Mouse (Mus musculus) neural tube, embryonic 15.5 days (tissue): ENCODE data around the gene Phka1. TPM values are rescaled to one million over a fixed set of nuclear protein-coding genes. Genes with fewer than 3 reads are reported as not detected.
"Not testable (repeated sequence)": the region's sequence is repeated elsewhere in the genome, so short reads cannot be mapped to it uniquely, and the experiment has no call there.

Source experiments
- ATAC-seq: fragments of 200-750 bp; cut with Nextera tagmentation; 2 replicates; pipeline ENCODE4 v1.8.0; 2017; ENCODE audit warnings: mild to moderate bottlenecking, moderate TSS enrichment, moderate library complexity; ENCODE audit not compliant: low FRiP score
- H3K27ac ChIP-seq: fragments of 300-500 bp; sonication (generic); replicated peaks from 2 replicates; pipeline ENCODE4 v1.5.1; 2015; ENCODE audit warnings: mild to moderate bottlenecking, inconsistent platforms
- H3K27me3 ChIP-seq: fragments of 300-500 bp; sonication (generic); replicated peaks from 2 replicates; pipeline ENCODE4 v1.6.1; 2015; ENCODE audit warnings: inconsistent platforms
- H3K36me3 ChIP-seq: fragments of 300-500 bp; sonication (generic); 2 replicates; pipeline ENCODE4 v1.6.1; 2015; ENCODE audit warnings: inconsistent platforms
- H3K4me1 ChIP-seq: fragments of 300-500 bp; sonication (generic); 2 replicates; pipeline ENCODE4 v1.6.1; 2015; ENCODE audit warnings: inconsistent platforms
- H3K4me2 ChIP-seq: fragments of 300-500 bp; sonication (generic); 2 replicates; pipeline ENCODE4 v1.6.1; 2015; ENCODE audit warnings: inconsistent platforms, mild to moderate bottlenecking, moderate library complexity
- H3K4me3 ChIP-seq: fragments of 300-500 bp; sonication (generic); replicated peaks from 2 replicates; pipeline ENCODE4 v1.5.1; 2015; ENCODE audit warnings: mild to moderate bottlenecking, inconsistent platforms
- H3K9ac ChIP-seq: fragments of 300-500 bp; sonication (generic); replicated peaks from 2 replicates; pipeline ENCODE4 v1.6.1; 2015; ENCODE audit warnings: mild to moderate bottlenecking, inconsistent platforms
- H3K9me3 ChIP-seq: fragments of 300-500 bp; sonication (generic); replicated peaks from 2 replicates; pipeline ENCODE4 v1.6.1; 2016; ENCODE audit warnings: inconsistent platforms
- WGBS: fragments of 180-500 bp; shearing (Covaris S2); methylation state at CpG from one replicate; pipeline ENCODE4 v1.1.7; 2015; ENCODE audit warnings: mixed read lengths; 5-methylcytosine and 5-hydroxymethylcytosine counted together
- polyA plus RNA-seq: library from polyadenylated mRNA; unstranded; fragments of >200 nt; fragmentation: Nextera tagmentation; extraction: Ambion mirVana; gene quantifications from 2 replicates; pipeline ENCODE4 v1.2.1, GENCODE M21; 2015

Gene Phka1
- polyA plus RNA-seq: 9.1 and 9.7 TPM in 2 replicates

DNA sequence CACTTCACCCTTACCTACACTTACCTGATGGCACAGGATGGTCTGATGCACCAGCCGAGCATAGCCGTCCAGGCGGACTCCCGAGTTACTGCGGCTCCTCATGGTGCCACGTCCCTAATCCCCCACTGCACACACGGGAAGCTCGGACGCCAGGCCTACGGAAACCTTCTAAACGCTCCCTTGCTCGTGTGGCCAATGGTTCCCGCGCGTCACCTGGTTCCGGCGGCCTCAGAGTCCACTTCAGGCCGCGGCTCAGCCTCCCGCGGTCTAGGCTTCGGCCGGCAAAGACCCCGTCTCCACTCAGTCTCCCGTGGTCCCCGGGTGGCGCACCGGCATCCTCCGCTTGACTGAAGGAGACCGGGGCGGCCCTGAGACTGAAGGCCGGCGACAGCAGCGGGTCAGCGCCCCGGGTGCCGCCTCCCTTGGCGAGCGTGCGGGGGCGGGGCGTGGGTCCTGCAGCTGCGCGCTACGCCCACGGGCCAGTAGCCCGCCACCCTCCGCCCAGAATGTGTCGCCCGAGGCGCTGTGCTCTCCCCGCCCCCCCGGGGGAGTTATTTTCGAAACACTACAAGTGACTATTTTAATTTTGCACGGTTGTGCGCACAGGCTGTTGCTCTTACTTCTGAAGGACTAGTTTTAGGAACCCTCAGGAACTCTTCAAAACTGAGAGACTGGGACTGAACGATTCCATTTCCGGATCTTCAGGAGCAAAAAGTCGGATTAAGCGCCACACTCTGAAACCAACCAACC, at the start of gene Phka1:
Gene Phka1 (minus strand): TSS at position 424 of the 750 bp plus-strand sequence.
- H3K27me3 ChIP-seq: peaks cover 19% of the 10 kb centered on the region; the same call in 1 of the 2 replicates
- peak within 1 kb of the TSS; percentile 59 for H3K4me2 ChIP-seq
- no peak within 1 kb of the TSS for H3K27ac ChIP-seq
- H3K4me1 ChIP-seq: peaks cover 7% of the 10 kb centered on the region; the same call in 1 of the 2 replicates
- H3K36me3 ChIP-seq: no peaks in the 10 kb centered on the region
- H3K4me3 ChIP-seq: peak within 1 kb of the TSS; percentile 56
- peak within 1 kb of the TSS; percentile 51 for H3K9ac ChIP-seq
- peak; percentile 90 for ATAC-seq
- 25% methylated on average over 50 of the region's 60 CpGs for whole genome bisulfite sequencing
- H3K9me3 ChIP-seq: no peaks in the 10 kb centered on the region

DNA sequence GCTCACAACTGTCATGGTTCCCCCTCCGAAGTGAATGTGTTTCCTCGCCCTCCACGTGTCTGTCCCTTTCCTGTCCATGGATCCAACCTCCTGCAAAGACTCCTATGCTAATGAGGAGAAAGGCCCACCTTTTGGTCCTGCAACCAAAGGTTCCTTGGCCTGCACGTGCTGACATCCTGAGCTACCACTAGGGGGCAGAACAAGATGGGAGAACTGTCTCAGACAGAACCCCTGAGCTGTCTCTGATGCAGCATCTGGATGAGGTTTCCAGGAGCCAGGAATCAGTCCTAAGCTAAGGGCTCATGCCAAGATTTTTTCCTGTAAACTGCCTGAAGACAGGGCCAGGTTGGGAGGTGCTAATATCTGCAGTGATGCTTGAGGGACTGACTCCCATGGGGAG, 45.2 kb upstream of the Phka1 start:
- not testable (repeated sequence) for ATAC-seq, H3K36me3 ChIP-seq, H3K9ac ChIP-seq, H3K4me3 ChIP-seq, H3K27ac ChIP-seq, H3K4me1 ChIP-seq, H3K9me3 ChIP-seq, H3K27me3 ChIP-seq, H3K4me2 ChIP-seq
- 16% methylated on average over 4 of the region's 4 CpGs for WGBS

DNA sequence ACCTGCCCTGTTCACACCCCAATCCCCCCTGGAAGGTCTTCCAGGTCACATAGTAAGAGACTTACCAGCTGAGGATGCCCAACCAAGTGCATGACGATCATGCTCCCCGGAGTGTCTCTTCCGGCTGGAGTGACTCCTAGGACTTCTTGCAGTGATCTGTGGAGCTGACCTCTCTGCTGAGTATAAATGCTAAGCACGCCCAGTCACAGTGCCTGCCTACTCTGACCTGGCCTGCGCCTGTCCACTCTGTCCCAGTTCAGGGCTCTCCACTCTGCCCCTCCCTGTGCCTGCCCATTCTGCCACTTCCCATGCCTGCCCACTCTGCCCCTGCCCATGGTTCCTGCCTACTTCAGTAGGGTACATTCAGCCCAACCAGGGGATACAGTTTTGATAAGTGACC, 42.8 kb upstream of the Phka1 start, which contains the start of gene Gm3880:
Gene Gm3880 (minus strand): TSS at position 101 of the 400 bp plus-strand sequence.
- not testable (repeated sequence) for ATAC-seq, H3K9ac ChIP-seq, H3K9me3 ChIP-seq, H3K27me3 ChIP-seq, H3K4me2 ChIP-seq, H3K36me3 ChIP-seq, H3K4me1 ChIP-seq, H3K4me3 ChIP-seq, H3K27ac ChIP-seq
- 92% methylated on average over 5 of the region's 5 CpGs for WGBS

DNA sequence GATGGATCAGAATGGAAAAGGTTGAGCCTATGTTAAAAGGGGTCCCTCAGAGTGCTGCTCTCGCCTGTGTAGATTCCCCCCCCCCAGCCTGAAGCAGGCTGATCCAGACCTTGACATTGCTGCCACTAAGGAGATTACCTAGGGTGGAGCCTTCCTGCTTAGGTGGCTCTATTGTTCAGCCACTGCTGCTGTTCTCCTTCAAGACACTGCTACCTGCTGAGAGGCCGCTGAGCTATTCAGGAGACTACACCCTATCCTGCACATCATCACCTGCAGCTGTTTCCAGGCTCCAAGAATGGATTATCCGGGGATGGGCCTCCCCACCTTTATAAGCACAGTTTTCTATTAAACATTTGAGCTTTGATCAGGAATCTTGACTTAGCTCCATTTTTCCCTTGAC, 40.7 kb upstream of the Phka1 start:
- H3K9me3 ChIP-seq, H3K27me3 ChIP-seq, H3K4me1 ChIP-seq, H3K4me3 ChIP-seq, H3K36me3 ChIP-seq, H3K4me2 ChIP-seq, ATAC-seq, H3K27ac ChIP-seq, H3K9ac ChIP-seq: not testable (repeated sequence)
- WGBS: 63% methylated on average over 3 of the region's 3 CpGs

DNA sequence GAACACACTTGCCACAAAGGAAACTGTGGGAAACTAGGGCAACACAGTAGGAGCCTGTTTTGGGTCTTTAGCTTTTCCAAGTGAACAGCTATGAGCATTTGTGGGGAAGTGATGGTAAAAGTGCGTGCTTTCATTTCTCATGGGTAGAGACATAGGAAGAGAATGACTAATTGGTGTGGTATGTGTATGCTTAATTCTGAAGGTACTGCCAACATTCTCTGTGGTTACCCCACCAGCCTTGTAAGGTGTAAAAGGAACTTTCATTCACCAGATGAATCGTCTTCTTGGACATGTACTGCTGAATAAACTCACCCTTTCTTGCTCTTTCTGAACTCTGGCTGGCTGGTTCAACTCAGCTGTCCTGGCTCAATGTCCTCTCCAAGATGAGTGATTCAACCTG, 22.6 kb upstream of the Phka1 start:
- 84% methylated on average over 2 of the region's 2 CpGs for WGBS
- Histone ChIP-seq H3K36me3 (no peaks in the 10 kb centered on the region), H3K27ac (no peak overlapping the region)

DNA sequence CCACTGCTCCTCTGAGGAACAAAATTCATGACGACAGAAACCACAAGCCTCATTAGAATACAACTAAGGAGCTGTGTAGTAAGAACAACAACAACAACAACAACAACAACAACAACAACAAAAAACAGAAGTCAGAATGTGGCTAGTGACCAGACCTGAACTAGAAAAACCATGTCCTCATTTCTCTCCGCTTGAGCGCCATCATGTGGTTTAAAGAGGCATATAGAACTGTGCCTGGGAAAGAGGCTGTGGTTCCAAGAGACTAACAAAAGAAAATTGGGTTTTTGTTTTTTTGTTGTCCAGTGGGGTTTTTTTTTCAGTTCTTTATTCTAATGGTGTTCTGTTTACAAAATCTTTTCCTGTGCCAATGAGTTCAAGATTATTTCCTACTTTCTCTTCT, 16.7 kb upstream of the Phka1 start:
- H3K36me3 ChIP-seq: no peaks in the 10 kb centered on the region
- no peaks in the 10 kb centered on the region for H3K4me1 ChIP-seq
- no peak overlapping the region for H3K4me2 ChIP-seq
- no peaks in the 10 kb centered on the region for H3K9me3 ChIP-seq
- H3K27me3 ChIP-seq: no peaks in the 10 kb centered on the region
- no peak overlapping the region for H3K4me3 ChIP-seq
- 19% methylated on average over 3 of the region's 3 CpGs for WGBS
- H3K9ac ChIP-seq: no peak overlapping the region
- ATAC-seq: no peak
- no peak overlapping the region for H3K27ac ChIP-seq

More for the DNA sequence above, 22.6 kb upstream of the Phka1 start:
- Histone ChIP-seq H3K4me2 (no peak overlapping the region), H3K4me1 (no peaks in the 10 kb centered on the region), H3K27me3 (no peaks in the 10 kb centered on the region), H3K4me3 (no peak overlapping the region), H3K9me3 (no peaks in the 10 kb centered on the region), H3K9ac (no peak overlapping the region)
- ATAC-seq: no peak

DNA sequence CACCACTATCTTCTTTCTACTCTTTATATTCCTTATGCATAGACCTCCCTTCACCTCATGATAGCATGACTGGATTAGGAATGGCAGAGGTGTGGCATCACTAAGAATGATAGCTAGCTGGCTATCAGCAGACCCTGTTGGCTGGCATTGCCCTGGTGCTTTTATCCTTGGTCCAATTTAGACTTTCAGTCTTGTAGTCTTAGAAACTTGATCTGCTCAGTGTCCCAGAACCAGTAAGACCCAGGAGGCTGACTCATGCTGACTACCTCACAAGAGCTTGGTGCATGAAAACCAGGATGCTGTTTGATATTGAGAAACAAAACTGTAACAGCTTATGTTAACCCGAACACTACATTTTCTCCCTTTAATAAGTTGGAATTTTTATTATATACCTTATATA, 1.6 kb upstream of the Phka1 start:
- no peak for ATAC-seq
- Histone ChIP-seq H3K4me2 (no peak overlapping the region), H3K9ac (no peak overlapping the region), H3K36me3 (no peaks in the 10 kb centered on the region), H3K27ac (no peak overlapping the region), H3K9me3 (no peaks in the 10 kb centered on the region), H3K4me1 (peaks cover 7% of the 10 kb centered on the region; the same call in 1 of the 2 replicates), H3K27me3 (peaks cover 19% of the 10 kb centered on the region; the same call in 1 of the 2 replicates), H3K4me3 (no peak overlapping the region)
- 92% methylated on average over 1 of the region's 1 CpGs for WGBS

DNA sequence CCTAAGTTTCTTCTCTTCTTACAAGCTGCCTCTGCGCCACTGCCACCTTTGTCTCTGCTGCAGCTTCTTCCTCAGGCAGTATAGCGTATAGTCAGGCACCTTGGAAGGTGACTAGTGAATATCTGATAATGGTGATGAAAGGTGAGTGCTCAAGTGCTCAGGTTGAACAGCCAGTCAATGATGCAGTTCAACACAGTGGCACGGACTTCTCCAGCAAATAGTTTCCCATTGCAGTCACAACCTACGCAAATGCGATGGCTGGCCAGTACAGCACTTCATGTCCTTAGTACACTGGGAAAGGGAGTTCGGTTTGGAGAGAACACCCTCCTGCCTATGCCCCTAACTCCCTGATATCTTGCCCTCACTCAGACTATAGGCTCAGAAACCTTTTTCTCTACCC, 1.1 kb upstream of the Phka1 start:
- Histone ChIP-seq H3K9me3 (no peaks in the 10 kb centered on the region), H3K4me2 (peak overlapping the region; percentile 59), H3K27ac (no peak overlapping the region), H3K36me3 (no peaks in the 10 kb centered on the region), H3K4me1 (peaks cover 7% of the 10 kb centered on the region; the same call in 1 of the 2 replicates), H3K4me3 (peak overlapping the region; percentile 56; the same call in 1 of the 2 replicates), H3K27me3 (peaks cover 19% of the 10 kb centered on the region; the same call in 1 of the 2 replicates), H3K9ac (peak overlapping the region; percentile 17; the same call in 1 of the 2 replicates)
- 57% methylated on average over 6 of the region's 6 CpGs for WGBS
- ATAC-seq: no peak

DNA sequence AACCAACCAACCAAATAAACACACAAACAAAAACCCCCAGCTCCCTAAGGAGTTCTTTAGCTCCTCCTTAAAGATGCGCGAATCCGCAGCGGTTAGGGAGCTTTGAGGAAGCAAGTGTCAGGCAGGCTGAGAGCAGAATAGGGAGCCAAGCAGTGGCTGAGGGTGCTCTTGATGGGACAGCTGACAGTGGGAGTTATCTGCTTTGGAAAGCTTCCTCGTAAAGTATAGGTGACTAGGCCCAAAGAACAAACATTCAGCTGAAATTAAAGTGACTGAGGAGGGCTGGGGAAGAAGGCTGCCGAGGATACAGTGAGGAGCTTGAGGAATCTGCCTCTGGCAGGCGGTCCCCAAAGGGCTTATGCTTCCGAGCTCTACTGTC, 516 bp upstream of the Phka1 start:
- Histone ChIP-seq H3K4me3 (peak overlapping the region; percentile 56), H3K36me3 (no peaks in the 10 kb centered on the region), H3K9me3 (no peaks in the 10 kb centered on the region), H3K4me1 (peaks cover 7% of the 10 kb centered on the region; the same call in 1 of the 2 replicates), H3K4me2 (peak overlapping the region; percentile 59), H3K27me3 (peaks cover 19% of the 10 kb centered on the region; the same call in 1 of the 2 replicates), H3K9ac (peak overlapping the region; percentile 17; the same call in 1 of the 2 replicates), H3K27ac (no peak overlapping the region)
- ATAC-seq: peak; percentile 28; the same call in 1 of the 2 replicates
- WGBS: 29% methylated on average over 8 of the region's 8 CpGs

DNA sequence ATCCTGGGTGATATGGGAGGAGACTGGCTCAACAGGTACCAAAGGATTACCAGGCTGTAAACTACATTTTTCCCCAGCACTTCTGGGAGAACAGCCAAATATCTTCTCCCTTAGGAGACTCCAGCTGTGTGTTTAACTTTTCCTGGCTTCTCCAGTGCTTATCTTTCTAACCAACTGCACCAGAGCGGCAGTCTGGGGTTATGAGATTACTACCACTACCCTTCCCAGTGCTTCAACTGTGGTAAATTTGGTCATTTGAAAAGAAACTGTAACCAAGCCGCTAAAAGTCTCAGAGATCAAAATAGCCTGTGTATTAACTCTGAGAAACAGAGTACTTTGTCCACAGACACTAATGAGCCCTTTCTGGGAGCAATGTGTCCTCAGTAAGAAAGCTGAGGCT, 42.8 kb downstream of the Phka1 start:
- no peaks in the 10 kb centered on the region for H3K9me3 ChIP-seq
- H3K4me3 ChIP-seq: no peak overlapping the region
- no peaks in the 10 kb centered on the region for H3K36me3 ChIP-seq
- no peak overlapping the region for H3K4me2 ChIP-seq
- WGBS: 74% methylated on average over 2 of the region's 2 CpGs
- no peak overlapping the region for H3K9ac ChIP-seq
- H3K27ac ChIP-seq: no peak overlapping the region
- no peaks in the 10 kb centered on the region for H3K4me1 ChIP-seq
- ATAC-seq: no peak
- 0 out of 2 replicates have a peak, but pooled peaks cover 2% of the 10 kb centered on the region for H3K27me3 ChIP-seq

DNA sequence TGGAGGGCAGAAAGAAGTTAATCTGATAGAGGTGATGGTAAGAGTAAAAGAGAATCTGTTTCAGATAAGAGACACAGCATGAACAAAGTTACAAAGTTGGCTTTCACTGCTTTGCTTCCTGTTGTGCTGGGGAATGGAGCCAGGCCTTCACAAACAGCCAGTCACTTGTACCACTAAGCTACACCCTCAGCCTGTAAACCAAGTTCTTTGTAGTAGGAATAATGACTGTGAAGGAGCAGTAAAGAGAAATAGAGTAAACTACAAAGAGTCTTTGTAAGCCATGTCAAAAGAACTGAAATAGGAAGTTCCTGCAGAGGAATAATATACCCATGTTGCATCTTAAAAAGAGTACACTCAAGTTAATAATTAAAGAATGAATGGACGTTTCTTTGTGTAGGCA, 55.5 kb downstream of the Phka1 start:
- Histone ChIP-seq H3K4me2 (no peak overlapping the region), H3K27ac (no peak overlapping the region), H3K4me1 (no peaks in the 10 kb centered on the region), H3K9me3 (no peaks in the 10 kb centered on the region), H3K9ac (no peak overlapping the region), H3K4me3 (no peak overlapping the region), H3K27me3 (peaks cover 9% of the 10 kb centered on the region; the same call in 1 of the 2 replicates), H3K36me3 (no peaks in the 10 kb centered on the region)
- 38% methylated on average over 1 of the region's 1 CpGs for WGBS
- no peak for ATAC-seq

DNA sequence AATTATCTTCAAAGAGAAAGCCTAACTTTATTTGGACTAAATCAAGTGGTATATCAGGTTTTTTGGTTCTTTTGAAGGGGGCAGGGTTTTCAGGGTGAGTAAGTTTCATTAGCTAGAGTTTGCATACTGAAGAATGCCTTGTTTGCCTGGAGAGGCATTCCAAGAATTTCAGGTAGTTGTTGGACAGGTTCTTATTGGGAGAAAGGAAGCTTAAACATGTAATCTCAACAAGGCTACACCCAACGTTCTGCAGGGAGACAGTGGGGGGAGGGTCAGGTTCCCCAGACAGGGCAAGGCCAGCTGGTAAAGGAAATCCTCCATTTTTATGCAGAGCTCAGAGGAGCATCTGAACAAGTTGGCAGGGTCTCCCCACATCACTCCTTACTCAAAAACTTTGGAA, 72.9 kb downstream of the Phka1 start:
- H3K27me3 ChIP-seq: 0 out of 2 replicates have a peak, but pooled peaks cover 2% of the 10 kb centered on the region
- no peak overlapping the region for H3K27ac ChIP-seq
- no peak overlapping the region for H3K4me2 ChIP-seq
- no peaks in the 10 kb centered on the region for H3K9me3 ChIP-seq
- 31% methylated on average over 1 of the region's 1 CpGs for WGBS
- no peak overlapping the region for H3K9ac ChIP-seq
- no peak overlapping the region for H3K4me3 ChIP-seq
- ATAC-seq: no peak
- H3K36me3 ChIP-seq: no peaks in the 10 kb centered on the region
- H3K4me1 ChIP-seq: no peaks in the 10 kb centered on the region
